Mouse (Mus musculus): ENCODE measurements around the gene Hk1. TPM values are rescaled to one million over a fixed set of nuclear protein-coding genes. Genes with fewer than 3 reads are reported as not detected.

Hk1 gene
- total and polyA plus RNA-seq, 3 experiments: 192 to 740 (median 441) TPM

GRCm38 (mm10) chr10:62242358-62242757 is 137.3 kb downstream of the Hk1 start:
- no peaks in the 10 kb centered on the region for H3K79me2 ChIP-seq (ENCODE audit: control insufficient read depth, insufficient read depth, low read length, poor library complexity)
- H3K27me3 ChIP-seq (ENCODE audit: control insufficient read depth in 1 of 2, insufficient read depth in 2 of 2, low read length in 2 of 2): no peaks in the 10 kb centered on the region; a peak in 1 of 4 replicates
- H3K4me3 ChIP-seq (ENCODE audit: control insufficient read depth in 1 of 2, insufficient read depth in 1 of 2, low read depth in 2 of 2, low read length in 2 of 2): no peak overlapping the region
- H3K27ac ChIP-seq (ENCODE audit: control insufficient read depth, low read depth, low read length): no peak overlapping the region
- no peak for DNase-seq (ENCODE audit: low read depth, low spot score)
- 0 out of 4 replicates have a peak, but pooled peaks cover 0 to 2% of the 10 kb centered on the region in 2 experiments for H3K4me1 ChIP-seq (ENCODE audit: control insufficient read depth in 1 of 2, insufficient read depth in 2 of 2, low read length in 2 of 2)
- no peaks in the 10 kb centered on the region for H3K36me3 ChIP-seq (ENCODE audit: control insufficient read depth in 1 of 2, insufficient read depth in 2 of 2, low read length in 2 of 2)
- no peaks in the 10 kb centered on the region for H3K9me3 ChIP-seq (replicated peaks; ENCODE audit: insufficient read depth, low read length)
- H3K9ac ChIP-seq (ENCODE audit: control insufficient read depth, low read depth, low read length, poor library complexity, severe bottlenecking): no peak overlapping the region
- TF ChIP-seq USF2 (IDR thresholded peaks at IDR 0.05; ENCODE audit: borderline replicate concordance in 1 of 2, insufficient read depth in 1 of 2, low read depth in 1 of 2, low read length in 2 of 2) (no peak), ZKSCAN1 (IDR thresholded peaks at IDR 0.05; ENCODE audit: low read depth, low read length) (no peak), NELFE (IDR thresholded peaks at IDR 0.05; ENCODE audit: low read depth, low read length) (no peak), GABPA (IDR thresholded peaks at IDR 0.05; ENCODE audit: low read depth, low read length) (no peak), HCFC1 (IDR thresholded peaks at IDR 0.05; ENCODE audit: low read depth, low read length) (no peak)

GRCm38 (mm10) chr10:62239270-62239669 is 140.4 kb downstream of the Hk1 start:
- TF ChIP-seq MAZ (IDR thresholded peaks at IDR 0.05; ENCODE audit: low read depth, low read length): no peak
- TF ChIP-seq ZKSCAN1 (IDR thresholded peaks at IDR 0.05; ENCODE audit: low read depth, low read length): no peak
- no peak for TF ChIP-seq MAX (IDR thresholded peaks at IDR 0.05; ENCODE audit: low read length)
- no peak for TF ChIP-seq ZNF384 (IDR thresholded peaks at IDR 0.05; ENCODE audit: low read depth, low read length)
- no peak for TF ChIP-seq MAFK (IDR thresholded peaks at IDR 0.05; ENCODE audit: borderline replicate concordance, low read depth, low read length)
- TF ChIP-seq USF1 (IDR thresholded peaks at IDR 0.05; ENCODE audit: low read depth, low read length): no peak
- no peak for TF ChIP-seq TCF12 (IDR thresholded peaks at IDR 0.05; ENCODE audit: low read depth, low read length)
- no peak for TF ChIP-seq EP300 (IDR thresholded peaks at IDR 0.05; ENCODE audit: low read depth in 1 of 2, low read length in 2 of 2)
- TF ChIP-seq CTCF (IDR thresholded peaks at IDR 0.05 in 2 of 3, conservative IDR thresholded peaks at IDR 0.05 in 1 of 3; ENCODE audit: control insufficient read depth in 1 of 3, insufficient read depth in 1 of 3, low read depth in 2 of 3, low read length in 3 of 3, poor library complexity in 1 of 3, severe bottlenecking in 1 of 3): no peak
- Histone ChIP-seq H3K27me3 (ENCODE audit: control insufficient read depth in 1 of 2, insufficient read depth in 2 of 2, low read length in 2 of 2) (no peaks in the 10 kb centered on the region; a peak in 1 of 4 replicates), H3K27ac (ENCODE audit: control insufficient read depth, low read depth, low read length) (no peak overlapping the region), H3K79me2 (ENCODE audit: control insufficient read depth, insufficient read depth, low read length, poor library complexity) (no peaks in the 10 kb centered on the region), H3K36me3 (ENCODE audit: control insufficient read depth in 1 of 2, insufficient read depth in 2 of 2, low read length in 2 of 2) (no peaks in the 10 kb centered on the region), H3K4me1 (ENCODE audit: control insufficient read depth in 1 of 2, insufficient read depth in 2 of 2, low read length in 2 of 2) (0 out of 4 replicates have a peak, but pooled peaks cover 0 to 2% of the 10 kb centered on the region in 2 experiments), H3K9me3 (replicated peaks; ENCODE audit: insufficient read depth, low read length) (no peaks in the 10 kb centered on the region), H3K4me3 (ENCODE audit: control insufficient read depth in 1 of 2, insufficient read depth in 1 of 2, low read depth in 2 of 2, low read length in 2 of 2) (no peak overlapping the region), H3K9ac (ENCODE audit: control insufficient read depth, low read depth, low read length, poor library complexity, severe bottlenecking) (no peak overlapping the region)
- DNase-seq (ENCODE audit: low read depth, low spot score): no peak

- Histone ChIP-seq H3K36me3 (ENCODE audit: control insufficient read depth in 1 of 2, insufficient read depth in 2 of 2, low read length in 2 of 2) (no peaks in the 10 kb centered on the region), H3K4me3 (ENCODE audit: control insufficient read depth in 1 of 2, insufficient read depth in 1 of 2, low read depth in 2 of 2, low read length in 2 of 2) (no peak overlapping the region), H3K4me1 (ENCODE audit: control insufficient read depth in 1 of 2, insufficient read depth in 2 of 2, low read length in 2 of 2) (no peaks in the 10 kb centered on the region), H3K9me3 (replicated peaks; ENCODE audit: insufficient read depth, low read length) (no peaks in the 10 kb centered on the region), H3K79me2 (ENCODE audit: control insufficient read depth, insufficient read depth, low read length, poor library complexity) (no peaks in the 10 kb centered on the region), H3K9ac (ENCODE audit: control insufficient read depth, low read depth, low read length, poor library complexity, severe bottlenecking) (no peak overlapping the region), H3K27me3 (ENCODE audit: control insufficient read depth in 1 of 2, insufficient read depth in 2 of 2, low read length in 2 of 2) (no peaks in the 10 kb centered on the region; a peak in 1 of 4 replicates), H3K27ac (ENCODE audit: control insufficient read depth, low read depth, low read length) (no peak overlapping the region)
- TF ChIP-seq MAZ (IDR thresholded peaks at IDR 0.05; ENCODE audit: low read depth, low read length) (no peak), UBTF (IDR thresholded peaks at IDR 0.05; ENCODE audit: borderline replicate concordance, insufficient read depth, low read depth, low read length) (no peak), EP300 (IDR thresholded peaks at IDR 0.05; ENCODE audit: low read depth in 1 of 2, low read length in 2 of 2) (no peak), RCOR1 (IDR thresholded peaks at IDR 0.05; ENCODE audit: low read depth, low read length) (no peak), E2F4 (IDR thresholded peaks at IDR 0.05; ENCODE audit: borderline replicate concordance, low read depth, low read length) (no peak), RAD21 (IDR thresholded peaks at IDR 0.05; ENCODE audit: low read depth, low read length) (no peak), SMC3 (IDR thresholded peaks at IDR 0.05; ENCODE audit: low read depth, low read length) (no peak), POLR2AphosphoS5 (IDR thresholded peaks at IDR 0.05; ENCODE audit: borderline replicate concordance, low read depth, low read length) (no peak), MAX (IDR thresholded peaks at IDR 0.05; ENCODE audit: low read length) (no peak)
- DNase-seq (ENCODE audit: low read depth, low spot score): no peak
Measured at GRCm38 (mm10) chr10:62238688-62239087, 141.0 kb downstream of the Hk1 start.
